Mouse (Mus musculus) ES-Bruce4 (cell line): Measurements from ENCODE around the gene Mxra8. TPM values are rescaled to one million over a fixed set of nuclear protein-coding genes. Genes with fewer than 3 reads are reported as not detected.

Experiments used
- H3K27ac ChIP-seq: 2 replicates; pipeline ENCODE4 v1.5.1; 2012; ENCODE audit warnings: low read length, inconsistent platforms; ENCODE audit not compliant: insufficient read depth
- H3K27me3 ChIP-seq: 2 replicates; pipeline ENCODE4 v1.6.1; 2012; ENCODE audit warnings: mild to moderate bottlenecking, low read length, inconsistent platforms; ENCODE audit not compliant: control insufficient read depth, poor library complexity, insufficient read depth, severe bottlenecking
- H3K36me3 ChIP-seq: 2 replicates; pipeline ENCODE4 v1.6.1; 2012; ENCODE audit warnings: inconsistent platforms, mild to moderate bottlenecking, low read length, moderate library complexity; ENCODE audit not compliant: control insufficient read depth, poor library complexity, insufficient read depth, severe bottlenecking
- H3K4me1 ChIP-seq: one replicate; pipeline ENCODE4 v1.8.1; 2011; ENCODE audit warnings: low read length; ENCODE audit not compliant: control insufficient read depth, insufficient read depth
- H3K4me3 ChIP-seq: 2 replicates; pipeline ENCODE4 v1.5.1; 2011; ENCODE audit warnings: low read depth, mild to moderate bottlenecking, low read length
- H3K9ac ChIP-seq: 2 replicates; pipeline ENCODE4 v1.6.1; 2012; ENCODE audit warnings: low read depth, mild to moderate bottlenecking, inconsistent platforms; ENCODE audit not compliant: poor library complexity, severe bottlenecking
- H3K9me3 ChIP-seq: replicated peaks from 2 replicates; pipeline ENCODE4 v1.6.1; 2012; ENCODE audit warnings: mild to moderate bottlenecking, low read length, inconsistent platforms; ENCODE audit not compliant: control insufficient read depth, poor library complexity, insufficient read depth, severe bottlenecking
- CTCF ChIP-seq: IDR thresholded peaks from one replicate; pipeline ENCODE4 v1.8.1; 2011; ENCODE audit warnings: low read depth, low read length
- EP300 ChIP-seq: IDR thresholded peaks from 2 replicates; pipeline ENCODE4 v1.6.1; 2011; ENCODE audit warnings: low read depth, low read length; ENCODE audit not compliant: insufficient read depth
- POLR2A ChIP-seq: IDR thresholded peaks from one replicate; pipeline ENCODE4 v1.8.1; 2011; ENCODE audit warnings: low read length; ENCODE audit not compliant: insufficient read depth
- polyA plus RNA-seq: library from polyadenylated mRNA; stranded (reverse); fragments of >200 nt; gene quantifications from 2 replicates; pipeline ENCODE4 v1.2.4, GENCODE M21; 2011; ENCODE audit warnings: low read depth; ENCODE audit not compliant: missing spikeins, insufficient read depth, insufficient read length

Mxra8 gene
- polyA plus RNA-seq = 21.1 and 26.1 TPM in 2 replicates

DNA sequence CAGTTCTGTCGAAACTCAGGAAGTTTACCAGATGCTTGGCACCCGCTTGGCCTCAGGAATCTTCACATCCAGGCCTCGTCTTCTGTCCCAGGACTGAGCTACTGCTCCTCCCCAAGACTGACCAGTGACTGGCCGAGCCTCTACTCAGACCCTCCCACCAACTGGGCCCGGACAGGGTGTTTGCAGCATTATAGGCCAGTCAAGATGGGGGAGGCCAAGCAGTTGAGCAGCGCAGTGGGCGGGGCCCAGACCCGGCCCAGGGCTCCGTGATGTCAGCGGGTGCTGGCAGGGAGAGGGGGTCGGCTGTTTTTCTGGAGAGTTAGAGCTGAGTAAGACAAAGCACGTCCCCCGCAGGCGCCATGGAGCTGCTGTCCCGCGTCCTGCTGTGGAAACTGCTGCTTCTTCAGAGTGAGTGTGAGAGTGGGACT is at the start of gene Mxra8:
Gene Mxra8 (plus strand): TSS at position 198 of the 428 bp plus-strand sequence.
- H3K27ac ChIP-seq = no peak within 1 kb of the TSS
- peak within 1 kb of the TSS; percentile 48 for H3K9ac ChIP-seq
- peak within 1 kb of the TSS; percentile 76 for H3K4me3 ChIP-seq
- peaks cover 6% of the 10 kb centered on the region for H3K4me1 ChIP-seq
- H3K9me3 ChIP-seq = no peaks in the 10 kb centered on the region
- no peaks in the 10 kb centered on the region for H3K36me3 ChIP-seq
- no peaks in the 10 kb centered on the region for H3K27me3 ChIP-seq
- TF ChIP-seq CTCF (no peak), EP300 (no peak), POLR2A (no peak)

DNA sequence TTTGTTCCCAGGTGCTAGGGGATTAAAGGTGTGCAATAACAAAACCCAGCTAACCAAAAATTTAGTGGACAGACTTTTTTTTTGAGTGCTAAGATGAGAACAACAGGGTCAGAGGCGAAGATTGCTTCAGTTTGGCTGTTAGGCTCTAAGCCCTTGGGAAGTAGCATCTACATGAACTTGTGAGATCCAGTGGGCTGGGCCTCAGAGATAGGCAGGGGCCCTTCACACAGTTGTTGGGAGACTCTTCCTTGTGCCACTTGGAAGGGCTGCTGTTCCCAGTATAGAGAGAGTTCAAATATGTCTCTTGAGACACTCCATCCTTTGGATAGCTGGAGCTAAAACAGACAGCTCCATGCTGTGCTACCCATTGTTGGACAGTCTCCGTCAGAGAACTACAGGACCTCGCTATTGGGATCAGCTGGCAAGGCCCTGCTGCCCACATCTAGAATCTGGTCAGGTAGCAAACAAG is 49.4 kb upstream of the Mxra8 start, which contains the start of gene Ankrd65:
Gene Ankrd65 (plus strand): TSS at position 419 of the 469 bp plus-strand sequence.
- H3K36me3 ChIP-seq = no peaks in the 10 kb centered on the region
- H3K27ac ChIP-seq = no peak within 1 kb of the TSS
- no peak within 1 kb of the TSS for H3K4me3 ChIP-seq
- no peaks in the 10 kb centered on the region for H3K4me1 ChIP-seq
- no peaks in the 10 kb centered on the region for H3K27me3 ChIP-seq
- H3K9ac ChIP-seq = no peak within 1 kb of the TSS
- TF ChIP-seq POLR2A = no peak
- no peak for TF ChIP-seq EP300
- no peak for TF ChIP-seq CTCF
- no peaks in the 10 kb centered on the region for H3K9me3 ChIP-seq

DNA sequence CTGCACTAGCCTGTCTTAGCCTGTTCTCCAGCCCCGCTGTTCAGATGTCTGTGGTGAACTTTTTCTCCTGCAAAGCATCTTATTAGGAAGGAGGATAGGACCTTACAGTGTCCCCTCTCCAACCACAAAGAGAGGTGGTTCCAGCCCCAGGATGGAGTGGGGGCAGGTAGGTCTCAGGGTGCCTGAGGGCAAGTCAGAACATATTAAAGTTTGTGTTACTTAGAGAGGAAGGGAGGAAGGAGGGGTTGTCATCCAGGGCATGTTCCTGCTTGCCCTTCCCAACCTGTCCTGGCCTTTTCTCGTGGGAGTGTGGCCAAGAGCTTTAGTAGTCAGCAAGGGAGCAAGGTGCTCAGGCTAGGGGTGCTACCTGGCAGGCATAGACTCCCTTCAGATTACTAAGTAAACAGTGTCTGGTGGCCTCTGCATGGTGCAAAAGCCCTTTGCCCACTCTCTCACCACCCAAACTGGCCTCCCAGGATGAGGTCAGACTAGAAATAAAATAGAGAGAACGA is 48.8 kb upstream of the Mxra8 start:
- H3K36me3 ChIP-seq = no peaks in the 10 kb centered on the region
- H3K4me1 ChIP-seq = no peaks in the 10 kb centered on the region
- H3K4me3 ChIP-seq = no peak overlapping the region
- no peaks in the 10 kb centered on the region for H3K9me3 ChIP-seq
- H3K27ac ChIP-seq = no peak overlapping the region
- H3K27me3 ChIP-seq = no peaks in the 10 kb centered on the region
- H3K9ac ChIP-seq = no peak overlapping the region
- TF ChIP-seq POLR2A = no peak
- no peak for TF ChIP-seq EP300
- TF ChIP-seq CTCF = no peak

GRCm38 (mm10) chr4:155791240-155791933 is 48.1 kb upstream of the Mxra8 start:
- peak overlapping the region; percentile 19 for H3K4me3 ChIP-seq
- no peaks in the 10 kb centered on the region for H3K9me3 ChIP-seq
- no peaks in the 10 kb centered on the region for H3K4me1 ChIP-seq
- H3K36me3 ChIP-seq = no peaks in the 10 kb centered on the region
- no peaks in the 10 kb centered on the region for H3K27me3 ChIP-seq
- no peak overlapping the region for H3K27ac ChIP-seq
- no peak overlapping the region for H3K9ac ChIP-seq
- TF ChIP-seq POLR2A (no peak), CTCF (no peak), EP300 (no peak)

GRCm38 (mm10) chr4:155793730-155794129 is 45.8 kb upstream of the Mxra8 start:
- Histone ChIP-seq H3K4me1 (no peaks in the 10 kb centered on the region), H3K4me3 (no peak overlapping the region), H3K9ac (no peak overlapping the region), H3K9me3 (no peaks in the 10 kb centered on the region), H3K27me3 (no peaks in the 10 kb centered on the region), H3K36me3 (no peaks in the 10 kb centered on the region), H3K27ac (no peak overlapping the region)
- no peak for TF ChIP-seq EP300
- TF ChIP-seq POLR2A = no peak
- no peak for TF ChIP-seq CTCF

DNA sequence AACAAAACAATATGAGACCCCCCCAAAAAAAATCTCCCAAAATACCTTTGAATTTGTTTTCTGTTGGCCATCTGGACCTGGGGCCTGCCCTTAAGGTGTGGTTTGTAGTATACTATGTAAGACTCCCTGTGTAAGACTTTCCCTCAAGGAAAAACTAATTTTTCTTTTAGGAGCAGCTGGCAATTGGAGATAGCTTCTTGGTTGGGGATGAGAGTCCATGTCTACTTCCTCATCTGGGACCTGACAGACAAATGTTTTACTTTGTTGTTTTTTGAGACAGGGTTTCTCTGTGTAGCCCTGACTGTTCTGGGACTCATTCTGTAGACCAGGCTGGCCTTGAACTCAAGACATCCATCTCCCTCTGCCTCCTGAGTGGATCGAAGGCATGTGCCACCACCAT is 37.4 kb upstream of the Mxra8 start:
- no peaks in the 10 kb centered on the region for H3K4me1 ChIP-seq
- H3K9ac ChIP-seq = no peak overlapping the region
- no peak overlapping the region for H3K4me3 ChIP-seq
- H3K36me3 ChIP-seq = peaks cover 5% of the 10 kb centered on the region
- H3K27me3 ChIP-seq = no peaks in the 10 kb centered on the region
- no peaks in the 10 kb centered on the region for H3K9me3 ChIP-seq
- TF ChIP-seq CTCF = no peak
- H3K27ac ChIP-seq = peak overlapping the region; percentile 47; the same call in 1 of the 2 replicates
